Mouse (Mus musculus) heart, embryonic 13.5 days (tissue): ENCODE data around the gene Morn4. TPM values are rescaled to one million over a fixed set of nuclear protein-coding genes. Genes with fewer than 3 reads are reported as not detected.

Experiments
- ATAC-seq: fragments of 200-750 bp; cut with Nextera tagmentation; 2 replicates; pipeline ENCODE4 v1.8.0; 2017; ENCODE audit warnings: moderate TSS enrichment; ENCODE audit not compliant: insufficient number of reproducible peaks, low FRiP score, low TSS enrichment; ENCODE audit errors: extremely low read depth
- H3K27ac ChIP-seq: fragments of 300-500 bp; sonication (generic); replicated peaks from 2 replicates; pipeline ENCODE4 v1.5.1; 2015; ENCODE audit warnings: moderate library complexity, mild to moderate bottlenecking, inconsistent platforms
- H3K27me3 ChIP-seq: fragments of 300-500 bp; sonication (generic); replicated peaks from 2 replicates; pipeline ENCODE4 v1.6.1; 2015; ENCODE audit warnings: mild to moderate bottlenecking, inconsistent platforms
- H3K36me3 ChIP-seq: fragments of 300-500 bp; sonication (generic); 2 replicates; pipeline ENCODE4 v1.6.1; 2015; ENCODE audit warnings: mild to moderate bottlenecking, inconsistent platforms
- H3K4me1 ChIP-seq: fragments of 300-500 bp; sonication (generic); 2 replicates; pipeline ENCODE4 v1.6.1; 2015; ENCODE audit warnings: inconsistent platforms
- H3K4me2 ChIP-seq: fragments of 300-500 bp; sonication (generic); 2 replicates; pipeline ENCODE4 v1.6.1; 2015; ENCODE audit warnings: inconsistent platforms, mild to moderate bottlenecking, moderate library complexity
- H3K4me3 ChIP-seq: fragments of 300-500 bp; sonication (generic); 2 replicates; pipeline ENCODE4 v1.5.1; 2015; ENCODE audit warnings: moderate library complexity, mild to moderate bottlenecking, inconsistent platforms
- H3K9ac ChIP-seq: fragments of 300-500 bp; sonication (generic); 2 replicates; pipeline ENCODE4 v1.6.1; 2015; ENCODE audit warnings: inconsistent platforms, mild to moderate bottlenecking, moderate library complexity
- H3K9me3 ChIP-seq: fragments of 300-500 bp; sonication (generic); 2 replicates; pipeline ENCODE4 v1.6.1; 2016; ENCODE audit warnings: inconsistent platforms
- WGBS: fragments of 180-500 bp; shearing (Covaris S2); methylation state at CpG from one replicate; pipeline ENCODE4 v1.1.7; 2015; ENCODE audit warnings: mixed read lengths; 5-methylcytosine and 5-hydroxymethylcytosine counted together
- polyA plus RNA-seq: library from polyadenylated mRNA; unstranded; fragments of >200 nt; fragmentation: Nextera tagmentation; extraction: Ambion mirVana; gene quantifications from 2 replicates; pipeline ENCODE4 v1.2.1, GENCODE M21; 2015

Gene Morn4
- polyA plus RNA-seq = 15.2 and 15.3 TPM in 2 replicates

- WGBS = 0% methylated on average over 21 of the region's 21 CpGs
Measured at GRCm38 (mm10) chr19:42086166-42086565, at the start of gene Morn4. Gene Morn4 (minus strand): TSS chr19:42086357.

GRCm38 (mm10) chr19:42135070-42135469, 48.9 kb upstream of the Morn4 start:
- H3K9me3 ChIP-seq = no peaks in the 10 kb centered on the region
- H3K4me2 ChIP-seq = no peak overlapping the region
- H3K4me3 ChIP-seq = no peak overlapping the region
- no peak for ATAC-seq
- H3K9ac ChIP-seq = no peak overlapping the region
- H3K4me1 ChIP-seq = peaks cover 5% of the 10 kb centered on the region
- H3K27ac ChIP-seq = no peak overlapping the region
- no peaks in the 10 kb centered on the region for H3K36me3 ChIP-seq
- H3K27me3 ChIP-seq = 0 out of 2 replicates have a peak, but pooled peaks cover 5% of the 10 kb centered on the region

More at GRCm38 (mm10) chr19:42086166-42086565, at the start of gene Morn4:
- no peaks in the 10 kb centered on the region for H3K9me3 ChIP-seq
- peak within 1 kb of the TSS; percentile 78 for H3K4me3 ChIP-seq
- H3K36me3 ChIP-seq = no peaks in the 10 kb centered on the region
- H3K27me3 ChIP-seq = no peaks in the 10 kb centered on the region
- peaks cover 20% of the 10 kb centered on the region for H3K4me1 ChIP-seq
- H3K9ac ChIP-seq = peak within 1 kb of the TSS; percentile 85
- no peak for ATAC-seq
- no peak within 1 kb of the TSS for H3K27ac ChIP-seq
- peak within 1 kb of the TSS; percentile 89 for H3K4me2 ChIP-seq

GRCm38 (mm10) chr19:42131101-42131500, 44.9 kb upstream of the Morn4 start:
- no peaks in the 10 kb centered on the region for H3K9me3 ChIP-seq
- 78% methylated on average over 5 of the region's 5 CpGs for WGBS
- no peak for ATAC-seq
- H3K4me2 ChIP-seq = no peak overlapping the region
- no peak overlapping the region for H3K27ac ChIP-seq
- 0 out of 2 replicates have a peak, but pooled peaks cover 5% of the 10 kb centered on the region for H3K27me3 ChIP-seq
- peaks cover 37% of the 10 kb centered on the region for H3K4me1 ChIP-seq
- no peak overlapping the region for H3K9ac ChIP-seq
- H3K36me3 ChIP-seq = no peaks in the 10 kb centered on the region
- no peak overlapping the region for H3K4me3 ChIP-seq

GRCm38 (mm10) chr19:42130294-42130606, 44.1 kb upstream of the Morn4 start:
- Histone ChIP-seq H3K4me3 (no peak overlapping the region), H3K36me3 (no peaks in the 10 kb centered on the region; the same call in 1 of the 2 replicates), H3K27me3 (no peaks in the 10 kb centered on the region), H3K9me3 (no peaks in the 10 kb centered on the region), H3K9ac (no peak overlapping the region), H3K27ac (peak overlapping the region; percentile 92), H3K4me1 (peaks cover 45% of the 10 kb centered on the region), H3K4me2 (no peak overlapping the region)
- 65% methylated on average over 3 of the region's 3 CpGs for WGBS
- ATAC-seq = no peak

GRCm38 (mm10) chr19:42129509-42130293, 43.5 kb upstream of the Morn4 start:
- Histone ChIP-seq H3K4me2 (peak overlapping the region; percentile 96), H3K9ac (peak overlapping the region; percentile 69), H3K36me3 (peaks cover 5% of the 10 kb centered on the region), H3K4me3 (peak overlapping the region; percentile 63), H3K27ac (peak overlapping the region; percentile 92), H3K4me1 (peaks cover 50% of the 10 kb centered on the region), H3K9me3 (no peaks in the 10 kb centered on the region), H3K27me3 (no peaks in the 10 kb centered on the region)
- WGBS = 32% methylated on average over 14 of the region's 14 CpGs
- no peak for ATAC-seq

- peaks cover 12% of the 10 kb centered on the region for H3K36me3 ChIP-seq
- peak within 1 kb of the TSS; percentile 63 for H3K4me3 ChIP-seq
- no peaks in the 10 kb centered on the region for H3K27me3 ChIP-seq
- H3K9ac ChIP-seq = peak within 1 kb of the TSS; percentile 87
- no peaks in the 10 kb centered on the region for H3K9me3 ChIP-seq
- peak within 1 kb of the TSS; percentile 92 for H3K27ac ChIP-seq
- H3K4me1 ChIP-seq = peaks cover 53% of the 10 kb centered on the region
- under 1% methylated on average over 54 of the region's 54 CpGs for WGBS
- peak; percentile 97 for ATAC-seq
- H3K4me2 ChIP-seq = peak within 1 kb of the TSS; percentile 96
Measured at GRCm38 (mm10) chr19:42128787-42129508, 42.8 kb upstream of the Morn4 start, which contains the start of gene Avpi1. Gene Avpi1 (minus strand): TSS chr19:42129059.

- 5% methylated on average over 23 of the region's 23 CpGs for WGBS
- Histone ChIP-seq H3K4me3 (peak overlapping the region; percentile 63), H3K9ac (peak overlapping the region; percentile 87), H3K4me1 (peaks cover 58% of the 10 kb centered on the region), H3K36me3 (peaks cover 20% of the 10 kb centered on the region), H3K9me3 (no peaks in the 10 kb centered on the region), H3K27me3 (no peaks in the 10 kb centered on the region), H3K27ac (peak overlapping the region; percentile 79), H3K4me2 (peak overlapping the region; percentile 96)
- no peak for ATAC-seq
Measured at GRCm38 (mm10) chr19:42128052-42128740, 42.0 kb upstream of the Morn4 start.

- no peaks in the 10 kb centered on the region for H3K9me3 ChIP-seq
- H3K4me3 ChIP-seq = no peak overlapping the region
- H3K4me1 ChIP-seq = peaks cover 58% of the 10 kb centered on the region
- peak overlapping the region; percentile 96 for H3K4me2 ChIP-seq
- H3K36me3 ChIP-seq = peaks cover 31% of the 10 kb centered on the region
- H3K9ac ChIP-seq = no peak overlapping the region
- no peak for ATAC-seq
- WGBS = 84% methylated on average over 5 of the region's 5 CpGs
- no peaks in the 10 kb centered on the region for H3K27me3 ChIP-seq
- no peak overlapping the region for H3K27ac ChIP-seq
Measured at GRCm38 (mm10) chr19:42127024-42127423, 40.9 kb upstream of the Morn4 start.

GRCm38 (mm10) chr19:42126219-42126605, 40.1 kb upstream of the Morn4 start:
- peaks cover 58% of the 10 kb centered on the region for H3K4me1 ChIP-seq
- 83% methylated on average over 6 of the region's 6 CpGs for WGBS
- H3K4me3 ChIP-seq = no peak overlapping the region
- H3K4me2 ChIP-seq = peak overlapping the region; percentile 10; the same call in 1 of the 2 replicates
- peaks cover 39% of the 10 kb centered on the region for H3K36me3 ChIP-seq
- H3K9ac ChIP-seq = 0 out of 2 replicates have a peak overlapping the region, but pooled peaks have one; percentile 0
- no peaks in the 10 kb centered on the region for H3K27me3 ChIP-seq
- peak overlapping the region; percentile 46 for H3K27ac ChIP-seq
- ATAC-seq = no peak
- no peaks in the 10 kb centered on the region for H3K9me3 ChIP-seq

- H3K4me3 ChIP-seq = no peak overlapping the region
- H3K9me3 ChIP-seq = no peaks in the 10 kb centered on the region
- H3K27ac ChIP-seq = peak overlapping the region; percentile 46
- ATAC-seq = no peak
- peak overlapping the region; percentile 10; the same call in 1 of the 2 replicates for H3K4me2 ChIP-seq
- 0 out of 2 replicates have a peak overlapping the region, but pooled peaks have one; percentile 0 for H3K9ac ChIP-seq
- peaks cover 44% of the 10 kb centered on the region for H3K36me3 ChIP-seq
- WGBS = 62% methylated on average over 11 of the region's 11 CpGs
- H3K4me1 ChIP-seq = peaks cover 58% of the 10 kb centered on the region
- no peaks in the 10 kb centered on the region for H3K27me3 ChIP-seq
Measured at GRCm38 (mm10) chr19:42125501-42126218, 39.5 kb upstream of the Morn4 start.
